Mouse (Mus musculus): ENCODE measurements at regions not wholly inside any gene's neighbourhood (a gene's known extent, or its start where the extent isn't known, plus 50 kb on each side); places are given as distances from the start of the nearest gene placed in this dataset.
A peak's percentile ranks its signal among the peaks of the same experiment; 100 is the strongest.

GRCm38 (mm10) chr17:75891564-75891963 is 339.8 kb upstream of the Fam98a start:
- Histone ChIP-seq H3K9ac (no peak overlapping the region), H3K9me3 (no peaks in the 10 kb centered on the region), H3K4me1 (replicated peaks) (no peaks in the 10 kb centered on the region), H3K27me3 (replicated peaks) (no peaks in the 10 kb centered on the region), H3K4me3 (replicated peaks) (no peak overlapping the region), H3K36me3 (no peaks in the 10 kb centered on the region), H3K27ac (no peak overlapping the region), H3K4me2 (replicated peaks) (no peak overlapping the region)
- 77% methylated on average over 4 of the region's 4 CpGs for WGBS
- no peak for ATAC-seq

DNA sequence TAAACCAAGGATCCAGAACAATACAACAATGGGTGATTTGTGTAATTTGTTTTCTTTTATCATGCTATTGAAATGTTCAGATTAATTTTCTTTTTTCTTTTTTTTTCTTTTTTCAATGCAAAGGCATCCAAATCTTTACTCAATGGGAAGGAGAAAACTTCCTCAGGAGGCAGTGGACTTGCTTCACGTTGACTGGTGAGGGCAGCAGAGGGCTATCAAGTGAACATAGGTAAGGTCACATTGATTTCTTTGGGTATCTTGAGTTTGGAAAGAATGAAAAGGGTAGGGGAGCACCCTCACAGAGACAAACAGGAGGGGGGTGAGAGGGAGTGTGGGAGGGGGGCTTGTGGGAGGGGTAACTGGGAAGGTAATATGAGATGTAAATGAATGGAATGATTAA is 326.1 kb upstream of the Fam98a start:
- Histone ChIP-seq H3K27ac (no peak overlapping the region), H3K4me3 (replicated peaks) (no peak overlapping the region), H3K4me2 (replicated peaks) (no peak overlapping the region), H3K36me3 (no peaks in the 10 kb centered on the region), H3K4me1 (replicated peaks) (no peaks in the 10 kb centered on the region), H3K9ac (no peak overlapping the region), H3K9me3 (no peaks in the 10 kb centered on the region), H3K27me3 (replicated peaks) (no peaks in the 10 kb centered on the region)
- WGBS = 27% methylated on average over 1 of the region's 1 CpGs
- ATAC-seq = no peak

GRCm38 (mm10) chr17:75876895-75877294 is 325.1 kb upstream of the Fam98a start:
- Histone ChIP-seq H3K4me1 (replicated peaks) (no peaks in the 10 kb centered on the region), H3K9me3 (no peaks in the 10 kb centered on the region), H3K9ac (no peak overlapping the region), H3K27ac (no peak overlapping the region), H3K4me3 (replicated peaks) (no peak overlapping the region), H3K4me2 (replicated peaks) (no peak overlapping the region), H3K36me3 (no peaks in the 10 kb centered on the region), H3K27me3 (replicated peaks) (no peaks in the 10 kb centered on the region)
- WGBS = 29% methylated on average over 7 of the region's 7 CpGs
- ATAC-seq = no peak

DNA sequence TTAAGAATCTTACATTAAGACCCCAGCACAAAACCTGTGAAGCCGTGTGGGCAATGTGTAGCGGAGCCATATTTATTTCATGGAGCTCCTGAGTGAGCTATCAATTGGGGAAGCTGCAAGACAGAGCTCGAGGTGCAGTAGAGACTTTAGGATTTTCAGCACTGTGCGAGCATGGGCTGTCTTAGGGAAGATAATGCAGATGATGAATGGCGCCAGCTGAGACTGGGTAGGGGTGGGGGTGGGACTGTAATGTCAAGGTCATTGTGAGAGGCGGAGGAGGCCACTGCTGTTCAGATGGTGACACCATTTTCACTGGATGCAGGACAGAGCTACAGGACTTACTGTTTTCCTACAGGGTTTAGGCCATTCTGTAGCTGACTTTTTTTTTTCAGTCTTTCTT is 322.8 kb upstream of the Fam98a start:
- 69% methylated on average over 6 of the region's 6 CpGs for WGBS
- Histone ChIP-seq H3K4me2 (replicated peaks) (no peak overlapping the region), H3K4me3 (replicated peaks) (no peak overlapping the region), H3K4me1 (replicated peaks) (no peaks in the 10 kb centered on the region), H3K27me3 (replicated peaks) (no peaks in the 10 kb centered on the region), H3K27ac (no peak overlapping the region), H3K9me3 (no peaks in the 10 kb centered on the region), H3K36me3 (no peaks in the 10 kb centered on the region), H3K9ac (no peak overlapping the region)
- ATAC-seq = no peak

DNA sequence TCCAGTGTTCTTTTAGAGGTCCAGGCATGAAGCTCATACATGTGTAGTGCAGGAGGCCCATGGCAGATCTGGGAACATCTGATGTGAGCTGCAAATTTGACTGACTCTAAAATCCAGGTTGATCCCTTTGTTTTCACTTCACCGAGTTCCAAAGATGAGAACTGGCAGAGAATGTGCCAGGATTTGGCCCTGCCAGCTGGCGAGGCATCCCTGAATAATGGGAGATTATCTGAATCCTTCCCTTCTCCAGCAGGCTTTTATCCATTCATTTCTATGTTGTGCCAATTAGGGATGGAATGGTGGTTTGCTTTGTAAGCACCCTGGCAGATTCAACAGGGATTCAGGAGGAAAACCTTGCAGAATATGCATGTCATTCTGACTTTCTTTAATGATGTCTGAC is 318.7 kb upstream of the Fam98a start:
- no peak overlapping the region for H3K9ac ChIP-seq
- no peaks in the 10 kb centered on the region for H3K36me3 ChIP-seq
- no peaks in the 10 kb centered on the region for H3K9me3 ChIP-seq
- no peak overlapping the region for H3K4me2 ChIP-seq (replicated peaks)
- H3K27me3 ChIP-seq (replicated peaks) = no peaks in the 10 kb centered on the region
- H3K4me3 ChIP-seq (replicated peaks) = no peak overlapping the region
- no peak overlapping the region for H3K27ac ChIP-seq
- WGBS = 63% methylated on average over 2 of the region's 2 CpGs
- ATAC-seq = no peak
- no peaks in the 10 kb centered on the region for H3K4me1 ChIP-seq (replicated peaks)

DNA sequence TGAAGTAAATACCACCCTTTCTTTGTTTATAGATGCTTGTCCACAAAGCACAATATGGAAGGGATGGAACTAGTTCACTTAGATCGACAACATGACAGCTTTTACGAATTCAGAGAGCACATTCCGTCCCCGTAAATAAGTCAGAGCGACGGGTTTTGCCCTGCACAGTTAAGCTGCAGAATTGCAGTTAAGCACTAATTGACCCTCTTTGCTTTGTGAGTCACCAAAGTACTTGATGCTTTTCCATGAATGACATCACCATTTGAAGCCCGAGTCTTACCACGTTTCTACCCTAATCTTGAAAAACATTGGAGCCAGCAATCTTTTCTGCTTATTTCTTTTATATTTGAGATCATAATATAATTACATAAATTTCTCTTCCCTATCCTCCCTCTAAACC is 305.3 kb upstream of the Fam98a start:
- no peaks in the 10 kb centered on the region for H3K4me1 ChIP-seq (replicated peaks)
- no peaks in the 10 kb centered on the region for H3K36me3 ChIP-seq
- no peak overlapping the region for H3K4me2 ChIP-seq (replicated peaks)
- H3K9me3 ChIP-seq = no peaks in the 10 kb centered on the region
- H3K4me3 ChIP-seq (replicated peaks) = no peak overlapping the region
- WGBS = 58% methylated on average over 8 of the region's 8 CpGs
- ATAC-seq = no peak
- H3K27me3 ChIP-seq (replicated peaks) = no peaks in the 10 kb centered on the region
- no peak overlapping the region for H3K9ac ChIP-seq
- H3K27ac ChIP-seq = no peak overlapping the region

- no peak for ATAC-seq
- 74% methylated on average over 12 of the region's 12 CpGs for WGBS
Measured at GRCm38 (mm10) chr17:75815997-75816626, 264.4 kb upstream of the Fam98a start.

GRCm38 (mm10) chr17:75812163-75812562 is 260.4 kb upstream of the Fam98a start:
- 57% methylated on average over 3 of the region's 3 CpGs for WGBS

More at GRCm38 (mm10) chr17:75815997-75816626, 264.4 kb upstream of the Fam98a start:
- Histone ChIP-seq H3K9ac (no peak overlapping the region), H3K27ac (no peak overlapping the region), H3K36me3 (no peaks in the 10 kb centered on the region), H3K4me1 (replicated peaks) (no peaks in the 10 kb centered on the region), H3K4me3 (replicated peaks) (no peak overlapping the region), H3K27me3 (replicated peaks) (no peaks in the 10 kb centered on the region), H3K4me2 (replicated peaks) (no peak overlapping the region), H3K9me3 (no peaks in the 10 kb centered on the region)

DNA sequence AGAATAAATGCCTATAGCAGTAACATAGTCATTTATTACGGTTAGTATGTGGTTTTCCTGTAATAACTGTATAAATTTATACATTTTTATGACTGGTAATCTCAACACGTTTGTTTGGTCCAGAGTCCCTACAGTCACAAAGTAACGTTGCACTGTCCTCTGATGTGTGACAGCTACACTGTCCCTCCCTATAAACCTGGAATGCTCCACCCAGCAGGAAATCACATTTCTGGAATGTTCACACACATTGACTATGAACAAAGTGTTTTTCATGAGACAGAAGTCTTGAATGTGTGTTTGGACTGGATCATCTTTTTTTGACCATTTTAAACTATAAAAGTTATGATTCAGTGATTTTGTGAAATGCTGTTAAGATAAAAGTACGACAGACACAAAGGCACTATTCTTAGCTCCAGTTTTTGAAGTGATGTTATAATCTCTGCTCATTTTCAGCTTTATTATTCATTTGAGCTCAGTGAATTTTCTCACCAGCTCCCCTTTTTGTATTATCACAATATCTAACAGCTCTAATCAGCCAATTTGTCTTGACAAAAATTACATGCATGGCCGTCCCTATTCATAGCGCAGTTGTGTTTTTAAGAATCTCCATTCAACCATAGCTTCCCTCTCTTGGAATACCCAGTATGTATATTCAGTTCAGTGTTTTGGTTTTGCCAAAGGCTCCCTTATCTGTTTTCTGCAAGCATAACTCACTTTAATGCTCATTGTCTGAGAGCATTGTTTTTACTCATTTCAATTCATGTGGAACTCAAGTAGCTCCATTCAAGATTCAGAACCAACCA is 257.0 kb upstream of the Fam98a start:
- H3K27ac ChIP-seq = no peak overlapping the region
- H3K27me3 ChIP-seq (replicated peaks) = no peaks in the 10 kb centered on the region
- no peaks in the 10 kb centered on the region for H3K9me3 ChIP-seq
- WGBS = 66% methylated on average over 6 of the region's 6 CpGs
- H3K36me3 ChIP-seq = no peaks in the 10 kb centered on the region
- no peak overlapping the region for H3K4me2 ChIP-seq (replicated peaks)
- H3K9ac ChIP-seq = no peak overlapping the region
- no peak overlapping the region for H3K4me3 ChIP-seq (replicated peaks)
- no peaks in the 10 kb centered on the region for H3K4me1 ChIP-seq (replicated peaks)
- no peak for ATAC-seq

More at GRCm38 (mm10) chr17:75812163-75812562, 260.4 kb upstream of the Fam98a start:
- no peaks in the 10 kb centered on the region for H3K9me3 ChIP-seq
- H3K4me3 ChIP-seq (replicated peaks) = no peak overlapping the region
- H3K27ac ChIP-seq = no peak overlapping the region
- H3K36me3 ChIP-seq = no peaks in the 10 kb centered on the region
- ATAC-seq = no peak
- no peak overlapping the region for H3K4me2 ChIP-seq (replicated peaks)
- no peaks in the 10 kb centered on the region for H3K27me3 ChIP-seq (replicated peaks)
- no peak overlapping the region for H3K9ac ChIP-seq
- no peaks in the 10 kb centered on the region for H3K4me1 ChIP-seq (replicated peaks)

- Histone ChIP-seq H3K4me3 (replicated peaks) (no peak overlapping the region), H3K9ac (no peak overlapping the region), H3K9me3 (no peaks in the 10 kb centered on the region), H3K4me1 (replicated peaks) (no peaks in the 10 kb centered on the region), H3K27ac (no peak overlapping the region), H3K36me3 (no peaks in the 10 kb centered on the region), H3K4me2 (replicated peaks) (no peak overlapping the region), H3K27me3 (replicated peaks) (no peaks in the 10 kb centered on the region)
- WGBS = 72% methylated on average over 1 of the region's 1 CpGs
- peak; percentile 49; the same call in 1 of the 2 replicates for ATAC-seq
Measured at GRCm38 (mm10) chr17:75808025-75808424, 256.3 kb upstream of the Fam98a start.

DNA sequence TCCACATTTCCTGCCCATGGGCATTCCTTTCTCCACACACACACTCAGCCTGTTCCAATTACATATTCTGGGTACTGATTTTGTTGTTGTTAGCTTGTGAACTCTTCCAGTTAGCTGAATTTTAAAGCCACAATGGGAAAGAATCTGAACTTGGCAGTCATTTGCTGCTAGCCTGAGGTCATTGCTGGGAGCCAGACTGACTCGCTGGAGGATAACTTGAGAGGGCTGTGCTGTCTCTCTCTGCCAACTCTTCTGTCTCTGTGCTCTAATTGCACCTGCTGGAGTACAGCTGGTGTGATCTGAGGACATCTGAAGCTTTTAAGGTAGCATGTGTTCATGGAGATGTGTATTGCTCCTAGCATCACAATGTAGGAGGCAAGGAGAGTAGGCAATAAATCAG is 252.6 kb upstream of the Fam98a start:
- ATAC-seq = no peak
- H3K4me2 ChIP-seq (replicated peaks) = no peak overlapping the region
- WGBS = 55% methylated on average over 1 of the region's 1 CpGs

GRCm38 (mm10) chr17:75796380-75796779 is 244.6 kb upstream of the Fam98a start:
- no peak for ATAC-seq
- Histone ChIP-seq H3K4me2 (replicated peaks) (no peak overlapping the region), H3K4me1 (replicated peaks) (no peaks in the 10 kb centered on the region), H3K4me3 (replicated peaks) (no peak overlapping the region), H3K36me3 (no peaks in the 10 kb centered on the region), H3K9ac (no peak overlapping the region), H3K9me3 (no peaks in the 10 kb centered on the region), H3K27me3 (replicated peaks) (no peaks in the 10 kb centered on the region), H3K27ac (no peak overlapping the region)
- WGBS = 85% methylated on average over 3 of the region's 3 CpGs

More for the DNA sequence above, 252.6 kb upstream of the Fam98a start:
- H3K27me3 ChIP-seq (replicated peaks) = no peaks in the 10 kb centered on the region
- no peak overlapping the region for H3K9ac ChIP-seq
- H3K4me3 ChIP-seq (replicated peaks) = no peak overlapping the region
- H3K4me1 ChIP-seq (replicated peaks) = no peaks in the 10 kb centered on the region
- H3K9me3 ChIP-seq = no peaks in the 10 kb centered on the region
- no peaks in the 10 kb centered on the region for H3K36me3 ChIP-seq
- no peak overlapping the region for H3K27ac ChIP-seq

GRCm38 (mm10) chr17:75795772-75796171 is 244.0 kb upstream of the Fam98a start:
- WGBS = 91% methylated on average over 3 of the region's 3 CpGs
- Histone ChIP-seq H3K27ac (no peak overlapping the region), H3K4me1 (replicated peaks) (no peaks in the 10 kb centered on the region), H3K4me2 (replicated peaks) (no peak overlapping the region), H3K36me3 (no peaks in the 10 kb centered on the region), H3K27me3 (replicated peaks) (no peaks in the 10 kb centered on the region), H3K9me3 (no peaks in the 10 kb centered on the region), H3K9ac (no peak overlapping the region), H3K4me3 (replicated peaks) (no peak overlapping the region)
- ATAC-seq = no peak
